Mouse (Mus musculus) adipocyte (in vitro differentiated cells): ENCODE results near the gene Nup153.
A peak's percentile ranks its signal among the peaks of the same experiment; 100 is the strongest.

Source experiments
- DNase-seq: peaks from one replicate; pipeline ENCODE4 v3.0.0-alpha.2; 2016; ENCODE audit warnings: low spot score

Nup153 gene

DNA sequence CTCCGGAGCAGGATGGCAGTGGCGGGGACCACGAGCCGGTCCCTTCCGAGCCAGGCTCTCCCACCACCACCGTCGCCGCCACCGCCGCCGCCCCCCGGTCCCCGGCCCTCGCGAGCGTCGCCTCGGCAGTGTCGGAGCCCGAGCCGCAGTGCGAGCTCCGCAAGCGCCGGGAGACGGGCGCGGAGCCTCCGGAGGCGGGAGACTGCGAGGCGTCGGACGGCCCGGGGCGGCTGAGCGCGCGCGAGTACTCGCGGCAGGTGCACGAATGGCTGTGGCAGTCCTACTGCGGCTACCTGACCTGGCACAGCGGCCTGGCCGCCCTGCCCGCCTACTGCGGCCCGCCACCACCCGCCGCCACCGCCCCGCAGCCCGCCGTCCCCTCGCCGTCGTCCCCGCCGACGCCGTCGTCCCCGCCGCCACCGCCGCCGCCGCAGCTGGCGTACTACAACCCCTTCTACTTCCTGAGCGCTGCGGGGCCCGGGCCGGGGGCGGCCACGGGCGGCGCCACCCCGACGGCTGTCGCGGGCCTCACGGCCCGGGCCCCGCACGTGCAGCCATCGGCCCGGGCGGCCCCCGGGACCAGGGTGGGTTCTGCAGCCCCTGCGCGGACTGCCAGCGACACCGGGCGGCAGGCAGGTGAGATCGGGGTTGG lies 58.0 kb downstream of the Nup153 start:
- no peak for DNase-seq

- peak; percentile 86 for DNase-seq
These were observed 58.6 kb downstream of the Nup153 start, which contains the start of gene Fam8a1 for GRCm38 (mm10) chr13:46669048-46669619. Gene Fam8a1, plus strand, starts transcription at chr13:46669522.

GRCm38 (mm10) chr13:46663461-46663964 lies 64.2 kb downstream of the Nup153 start:
- DNase-seq, result peak; percentile 56

DNA sequence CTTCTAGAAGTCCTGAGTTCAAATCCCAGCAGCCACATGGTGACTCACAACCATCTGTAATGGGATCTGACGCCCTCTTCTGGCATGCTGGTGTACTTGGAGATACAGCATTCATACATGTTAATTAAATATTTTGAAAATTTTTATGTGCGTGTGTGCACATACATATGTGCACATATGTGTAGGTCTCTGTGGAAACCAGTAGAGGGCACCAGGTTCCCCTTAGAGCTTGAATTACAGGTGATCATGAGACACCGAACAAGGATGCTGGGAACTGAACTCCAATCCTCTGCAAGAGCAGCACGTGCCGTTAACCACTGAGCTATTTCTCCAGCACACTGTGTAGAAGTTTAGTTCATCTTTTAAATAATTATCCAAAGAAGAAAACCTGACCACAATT lies 68.5 kb downstream of the Nup153 start:
- no peak for DNase-seq

DNA sequence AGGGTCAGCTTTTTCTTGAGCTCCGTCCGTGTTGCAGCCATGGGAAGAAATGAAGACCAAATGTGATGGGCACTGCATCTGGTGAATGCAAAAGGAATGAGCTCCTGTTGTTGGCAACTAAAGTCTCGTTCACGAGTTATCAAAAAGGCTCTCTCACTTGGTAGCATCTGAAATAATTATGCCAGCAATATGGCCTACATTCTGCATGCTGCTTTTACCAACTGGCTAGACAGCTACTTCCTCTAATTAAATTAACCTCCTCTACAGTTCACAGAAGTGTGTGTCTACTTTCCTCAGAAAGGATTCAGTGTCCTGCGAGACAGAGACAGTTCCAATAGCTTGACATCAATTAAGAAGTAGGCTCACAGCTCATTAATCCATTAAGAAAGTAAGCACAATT lies 73.2 kb downstream of the Nup153 start:
- DNase-seq, result no peak

- no peak for DNase-seq
These were observed 74.1 kb downstream of the Nup153 start for GRCm38 (mm10) chr13:46653671-46654070.

GRCm38 (mm10) chr13:46652671-46653070 lies 75.1 kb downstream of the Nup153 start:
- DNase-seq, result no peak

DNA sequence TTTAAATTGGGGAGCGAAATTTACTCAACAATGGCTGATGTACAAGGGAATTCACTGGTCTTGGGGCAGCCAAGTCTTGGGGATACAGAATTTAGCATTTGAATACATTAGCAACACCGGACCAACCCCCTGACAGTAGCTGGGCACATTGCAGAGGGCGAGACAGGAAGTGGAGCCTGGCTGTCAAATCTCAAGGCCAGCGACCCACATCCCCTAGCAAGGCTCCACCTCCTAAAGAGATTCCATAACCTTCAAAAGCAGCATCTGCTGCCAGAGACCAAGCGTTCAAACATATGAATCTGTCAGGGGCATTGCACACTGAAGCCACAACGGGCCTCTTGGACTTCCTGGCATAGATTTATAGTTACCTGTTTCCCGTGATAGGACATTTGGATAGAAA lies 75.9 kb downstream of the Nup153 start:
- DNase-seq, result no peak

DNA sequence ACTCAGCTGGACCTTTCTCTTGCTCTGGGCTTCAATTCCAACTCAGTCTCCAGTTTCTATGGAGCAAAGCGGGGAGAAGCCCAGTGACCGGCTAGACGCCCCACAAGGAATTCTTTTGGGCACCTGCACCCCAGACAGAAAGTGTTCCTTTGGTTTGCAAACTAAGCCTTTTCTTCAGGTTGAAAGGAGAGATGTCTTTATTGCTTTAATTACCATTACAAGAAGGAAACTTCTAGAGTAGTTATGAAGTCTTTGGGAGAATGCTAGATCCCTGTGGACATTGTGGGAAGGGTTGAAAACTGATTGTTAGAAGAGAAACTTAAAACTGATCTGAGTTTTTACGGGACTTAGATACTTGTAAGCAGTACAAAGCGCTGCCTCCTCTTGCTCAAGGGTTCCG lies 82.3 kb downstream of the Nup153 start:
- no peak for DNase-seq

DNA sequence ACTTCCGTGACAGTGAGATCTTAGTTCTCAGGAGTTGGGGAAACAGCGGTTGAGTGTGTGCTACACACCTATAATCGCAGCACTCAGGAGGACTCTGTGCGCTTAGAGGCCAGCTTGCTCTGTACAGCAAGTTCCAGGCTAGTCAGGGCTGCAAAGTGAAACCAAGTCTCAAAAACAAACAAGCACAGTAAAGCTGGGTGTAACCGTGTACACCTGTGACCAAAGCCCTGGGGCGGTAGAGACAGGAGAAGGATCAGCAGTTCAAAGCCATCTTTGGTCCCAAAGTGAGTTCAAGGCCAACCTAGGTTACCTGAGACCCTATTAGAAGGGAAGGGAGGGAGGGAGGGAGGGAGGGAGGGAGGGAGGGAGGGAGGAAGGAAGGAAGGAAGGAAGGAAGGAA lies 83.6 kb downstream of the Nup153 start:
- DNase-seq, result no peak

DNA sequence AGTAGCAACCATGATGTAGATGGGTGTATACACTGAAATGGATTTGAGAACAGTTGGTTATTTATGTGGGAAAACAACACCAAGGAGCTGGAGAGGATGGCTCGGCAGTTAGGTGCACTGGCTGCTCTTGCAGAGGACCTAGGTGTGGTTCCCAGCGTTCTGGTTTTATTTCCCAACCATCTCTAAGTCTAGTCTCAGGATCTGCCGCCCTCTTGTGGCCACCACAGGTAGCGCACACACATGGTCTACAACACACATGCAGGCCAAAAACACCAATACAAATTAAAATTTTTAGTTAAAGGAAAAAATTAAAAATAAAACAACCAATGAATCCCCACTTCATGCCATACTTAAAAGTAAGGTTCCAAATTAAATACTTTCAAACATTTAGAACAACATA lies 85.4 kb downstream of the Nup153 start:
- DNase-seq, result no peak

- DNase-seq, result no peak
These were observed 86.9 kb downstream of the Nup153 start for GRCm38 (mm10) chr13:46640608-46641468.

DNA sequence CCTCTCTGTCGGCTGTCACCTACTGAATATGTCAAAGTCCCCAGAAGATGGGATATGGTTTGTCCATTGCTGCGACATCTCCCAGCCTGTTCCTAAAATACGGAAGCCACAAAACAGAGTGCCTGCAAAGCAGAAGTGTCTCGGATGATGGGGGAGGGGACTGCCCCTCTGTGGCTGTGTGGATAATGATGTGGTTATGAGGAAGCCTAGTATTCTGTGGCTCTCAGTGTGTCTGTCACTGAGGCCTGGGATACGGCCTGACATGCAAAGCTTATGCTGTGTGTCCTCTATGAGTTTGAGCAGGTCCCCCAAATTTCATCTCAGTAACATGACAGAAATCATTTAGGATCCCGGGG lies 93.6 kb downstream of the Nup153 start:
- DNase-seq, result no peak

- DNase-seq, result no peak
These were observed 94.2 kb downstream of the Nup153 start for GRCm38 (mm10) chr13:46633320-46634132.

DNA sequence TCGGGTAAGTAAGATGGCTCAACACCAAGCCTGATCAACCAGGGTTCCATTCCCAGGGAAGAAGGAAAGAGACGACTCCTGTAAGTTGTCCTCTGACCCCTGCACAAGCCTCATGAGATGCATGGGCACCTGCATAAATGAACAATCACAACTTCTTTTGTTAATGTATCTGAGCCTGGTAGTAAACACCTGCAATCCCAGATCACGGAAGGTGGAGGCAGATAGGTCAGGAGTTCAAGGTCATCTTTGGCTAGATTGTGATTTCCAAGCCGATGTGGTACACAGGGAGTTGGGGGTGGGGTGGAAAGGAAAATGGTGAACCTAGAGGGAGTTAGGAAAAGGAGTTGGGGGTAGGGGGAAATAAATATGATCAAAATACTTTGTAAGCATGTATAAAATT lies 94.9 kb downstream of the Nup153 start:
- no peak for DNase-seq
